Mouse (Mus musculus) neural tube, embryonic 13.5 days (tissue): Measurements from ENCODE around the gene Cpb2. TPM values are rescaled to one million over a fixed set of nuclear protein-coding genes. Genes with fewer than 3 reads are reported as not detected.

ENCODE experiments used
- ATAC-seq: fragments of 200-750 bp; cut with Nextera tagmentation; 2 replicates; pipeline ENCODE4 v1.8.0; 2017; ENCODE audit warnings: low read depth, mild to moderate bottlenecking, moderate TSS enrichment, moderate library complexity
- H3K27ac ChIP-seq: fragments of 300-500 bp; sonication (generic); replicated peaks from 2 replicates; pipeline ENCODE4 v1.5.1; 2015; ENCODE audit warnings: moderate library complexity, mild to moderate bottlenecking, inconsistent platforms
- H3K27me3 ChIP-seq: fragments of 300-500 bp; sonication (generic); 2 replicates; pipeline ENCODE4 v1.6.1; 2015; ENCODE audit warnings: mild to moderate bottlenecking, inconsistent platforms
- H3K36me3 ChIP-seq: fragments of 300-500 bp; sonication (generic); 2 replicates; pipeline ENCODE4 v1.6.1; 2015; ENCODE audit warnings: mild to moderate bottlenecking, inconsistent platforms
- H3K4me1 ChIP-seq: fragments of 300-500 bp; sonication (generic); replicated peaks from 2 replicates; pipeline ENCODE4 v1.6.1; 2015; ENCODE audit warnings: inconsistent platforms
- H3K4me2 ChIP-seq: fragments of 300-500 bp; sonication (generic); 2 replicates; pipeline ENCODE4 v1.6.1; 2015; ENCODE audit warnings: inconsistent platforms, mild to moderate bottlenecking, moderate library complexity
- H3K4me3 ChIP-seq: fragments of 300-500 bp; sonication (generic); 2 replicates; pipeline ENCODE4 v1.5.1; 2015; ENCODE audit warnings: mild to moderate bottlenecking, inconsistent platforms
- H3K9ac ChIP-seq: fragments of 300-500 bp; sonication (generic); 2 replicates; pipeline ENCODE4 v1.6.1; 2015; ENCODE audit warnings: moderate library complexity, mild to moderate bottlenecking, inconsistent platforms
- H3K9me3 ChIP-seq: fragments of 300-500 bp; sonication (generic); 2 replicates; pipeline ENCODE4 v1.6.1; 2016; ENCODE audit warnings: inconsistent platforms
- WGBS: fragments of 180-500 bp; shearing (Covaris S2); methylation state at CpG from one replicate; pipeline ENCODE4 v1.1.7; 2015; 5-methylcytosine and 5-hydroxymethylcytosine counted together
- polyA plus RNA-seq: library from polyadenylated mRNA; unstranded; fragments of >200 nt; fragmentation: Nextera tagmentation; extraction: Ambion mirVana; gene quantifications from 2 replicates; pipeline ENCODE4 v1.2.1, GENCODE M21; 2015

Gene Cpb2
- polyA plus RNA-seq, 1 experiment from 2014 or later = not detected

GRCm38 (mm10) chr14:75256521-75256920, 14.4 kb downstream of the Cpb2 start:
- Histone ChIP-seq H3K9me3 (no peaks in the 10 kb centered on the region), H3K4me3 (no peak overlapping the region), H3K9ac (no peak overlapping the region), H3K4me1 (no peaks in the 10 kb centered on the region), H3K27me3 (no peaks in the 10 kb centered on the region), H3K27ac (no peak overlapping the region), H3K4me2 (no peak overlapping the region), H3K36me3 (no peaks in the 10 kb centered on the region)
- ATAC-seq = no peak
- 51% methylated on average over 5 of the region's 5 CpGs for WGBS

GRCm38 (mm10) chr14:75269531-75269930, 27.4 kb downstream of the Cpb2 start:
- H3K27ac ChIP-seq = no peak overlapping the region
- no peak overlapping the region for H3K9ac ChIP-seq
- H3K4me2 ChIP-seq = no peak overlapping the region
- H3K27me3 ChIP-seq = no peaks in the 10 kb centered on the region
- WGBS = 92% methylated on average over 5 of the region's 5 CpGs
- no peaks in the 10 kb centered on the region for H3K4me1 ChIP-seq
- no peak overlapping the region for H3K4me3 ChIP-seq
- no peak for ATAC-seq
- no peaks in the 10 kb centered on the region for H3K9me3 ChIP-seq
- no peaks in the 10 kb centered on the region for H3K36me3 ChIP-seq

- no peak overlapping the region for H3K4me3 ChIP-seq
Observed at GRCm38 (mm10) chr14:75279716-75280115, 37.6 kb downstream of the Cpb2 start.

GRCm38 (mm10) chr14:75280406-75280805, 38.3 kb downstream of the Cpb2 start:
- Histone ChIP-seq H3K9me3 (no peaks in the 10 kb centered on the region), H3K36me3 (no peaks in the 10 kb centered on the region), H3K4me1 (peaks cover 11% of the 10 kb centered on the region), H3K4me3 (no peak overlapping the region), H3K27ac (no peak overlapping the region), H3K27me3 (no peaks in the 10 kb centered on the region), H3K9ac (no peak overlapping the region), H3K4me2 (no peak overlapping the region)
- ATAC-seq = no peak
- 69% methylated on average over 5 of the region's 5 CpGs for WGBS

More at GRCm38 (mm10) chr14:75279716-75280115, 37.6 kb downstream of the Cpb2 start:
- no peaks in the 10 kb centered on the region for H3K27me3 ChIP-seq
- no peak overlapping the region for H3K27ac ChIP-seq
- H3K36me3 ChIP-seq = no peaks in the 10 kb centered on the region
- peaks cover 5% of the 10 kb centered on the region for H3K4me1 ChIP-seq
- 89% methylated on average over 6 of the region's 6 CpGs for WGBS
- ATAC-seq = no peak
- no peak overlapping the region for H3K4me2 ChIP-seq
- H3K9ac ChIP-seq = no peak overlapping the region
- no peaks in the 10 kb centered on the region for H3K9me3 ChIP-seq

- WGBS = 5% methylated on average over 19 of the region's 19 CpGs
- no peaks in the 10 kb centered on the region for H3K27me3 ChIP-seq
- H3K36me3 ChIP-seq = no peaks in the 10 kb centered on the region
- H3K27ac ChIP-seq = peak overlapping the region; percentile 90
- H3K4me1 ChIP-seq = peaks cover 17% of the 10 kb centered on the region
- peak overlapping the region; percentile 100 for H3K4me3 ChIP-seq
- H3K9me3 ChIP-seq = no peaks in the 10 kb centered on the region
- ATAC-seq = peak; percentile 71
- H3K4me2 ChIP-seq = peak overlapping the region; percentile 84
- H3K9ac ChIP-seq = peak overlapping the region; percentile 96
Observed at GRCm38 (mm10) chr14:75283609-75284192, 41.6 kb downstream of the Cpb2 start.

GRCm38 (mm10) chr14:75284193-75284915, 42.3 kb downstream of the Cpb2 start, which contains the start of gene Zc3h13:
Zc3h13 (plus strand) TSS chr14:75284373.
- Histone ChIP-seq H3K4me3 (peak within 1 kb of the TSS; percentile 100), H3K9me3 (no peaks in the 10 kb centered on the region), H3K36me3 (no peaks in the 10 kb centered on the region), H3K27me3 (no peaks in the 10 kb centered on the region), H3K4me1 (peaks cover 17% of the 10 kb centered on the region), H3K27ac (peak within 1 kb of the TSS; percentile 90), H3K9ac (peak within 1 kb of the TSS; percentile 96), H3K4me2 (peak within 1 kb of the TSS; percentile 84)
- peak; percentile 99 for ATAC-seq
- WGBS = under 1% methylated on average over 61 of the region's 61 CpGs

- H3K4me2 ChIP-seq = no peak overlapping the region
- H3K27ac ChIP-seq = no peak overlapping the region
- H3K36me3 ChIP-seq = no peaks in the 10 kb centered on the region
- H3K27me3 ChIP-seq = no peaks in the 10 kb centered on the region
- H3K4me1 ChIP-seq = no peaks in the 10 kb centered on the region
- no peak for ATAC-seq
- H3K4me3 ChIP-seq = no peak overlapping the region
- WGBS = 93% methylated on average over 1 of the region's 1 CpGs
- H3K9me3 ChIP-seq = no peaks in the 10 kb centered on the region
- H3K9ac ChIP-seq = no peak overlapping the region
Observed at GRCm38 (mm10) chr14:75301081-75301480, 59.0 kb downstream of the Cpb2 start.

- Histone ChIP-seq H3K4me2 (no peak overlapping the region), H3K9me3 (no peaks in the 10 kb centered on the region), H3K9ac (no peak overlapping the region), H3K36me3 (no peaks in the 10 kb centered on the region), H3K4me3 (no peak overlapping the region), H3K27me3 (no peaks in the 10 kb centered on the region), H3K4me1 (peaks cover 3% of the 10 kb centered on the region; the same call in 1 of the 2 replicates), H3K27ac (no peak overlapping the region)
- 33% methylated on average over 5 of the region's 5 CpGs for WGBS
- no peak for ATAC-seq
Observed at GRCm38 (mm10) chr14:75303807-75304206, 61.7 kb downstream of the Cpb2 start.

- peaks cover 3% of the 10 kb centered on the region; the same call in 1 of the 2 replicates for H3K4me1 ChIP-seq
- no peak overlapping the region for H3K4me3 ChIP-seq
- no peak overlapping the region for H3K4me2 ChIP-seq
- H3K27ac ChIP-seq = no peak overlapping the region
- H3K9ac ChIP-seq = no peak overlapping the region
- H3K27me3 ChIP-seq = no peaks in the 10 kb centered on the region
- ATAC-seq = no peak
- no peaks in the 10 kb centered on the region for H3K36me3 ChIP-seq
- H3K9me3 ChIP-seq = no peaks in the 10 kb centered on the region
Observed at GRCm38 (mm10) chr14:75307855-75308254, 65.8 kb downstream of the Cpb2 start.

- Histone ChIP-seq H3K36me3 (no peaks in the 10 kb centered on the region), H3K4me1 (peaks cover 3% of the 10 kb centered on the region; the same call in 1 of the 2 replicates), H3K9ac (no peak overlapping the region), H3K4me2 (no peak overlapping the region), H3K9me3 (no peaks in the 10 kb centered on the region), H3K27ac (no peak overlapping the region), H3K4me3 (no peak overlapping the region), H3K27me3 (no peaks in the 10 kb centered on the region)
- WGBS = 62% methylated on average over 5 of the region's 5 CpGs
- no peak; the same call in 1 of the 2 replicates for ATAC-seq
Observed at GRCm38 (mm10) chr14:75309336-75309992, 67.4 kb downstream of the Cpb2 start.

- H3K36me3 ChIP-seq = peaks cover 7% of the 10 kb centered on the region; the same call in 1 of the 2 replicates
- H3K4me1 ChIP-seq = no peaks in the 10 kb centered on the region
- no peak overlapping the region for H3K4me3 ChIP-seq
- no peak for ATAC-seq
- no peaks in the 10 kb centered on the region for H3K9me3 ChIP-seq
- H3K4me2 ChIP-seq = no peak overlapping the region
- no peaks in the 10 kb centered on the region for H3K27me3 ChIP-seq
- 93% methylated on average over 2 of the region's 2 CpGs for WGBS
- H3K9ac ChIP-seq = no peak overlapping the region
- no peak overlapping the region for H3K27ac ChIP-seq
Observed at GRCm38 (mm10) chr14:75314484-75314883, 72.4 kb downstream of the Cpb2 start.

- Histone ChIP-seq H3K27ac (no peak overlapping the region), H3K27me3 (no peaks in the 10 kb centered on the region), H3K9me3 (no peaks in the 10 kb centered on the region), H3K4me3 (no peak overlapping the region), H3K4me1 (no peaks in the 10 kb centered on the region), H3K4me2 (no peak overlapping the region), H3K36me3 (peaks cover 32% of the 10 kb centered on the region), H3K9ac (no peak overlapping the region)
- 95% methylated on average over 2 of the region's 2 CpGs for WGBS
- ATAC-seq = no peak
Observed at GRCm38 (mm10) chr14:75318736-75319135, 76.6 kb downstream of the Cpb2 start.
